Mouse (Mus musculus) testis, adult 2 months (tissue): ENCODE measurements at regions not wholly inside any gene's neighbourhood (a gene's known extent, or its start where the extent isn't known, plus 50 kb on each side); places are given as distances from the start of the nearest gene placed in this dataset.

Experiments
- CTCF ChIP-seq: fragments of 200-500 bp; IDR thresholded peaks from 2 replicates; pipeline ENCODE4 v1.5.1; 2012; ENCODE audit warnings: low read depth, mild to moderate bottlenecking, inconsistent platforms, low read length, moderate library complexity; ENCODE audit not compliant: control insufficient read depth, insufficient read depth, insufficient replicate concordance
- POLR2A ChIP-seq: fragments of 200-500 bp; IDR thresholded peaks from 2 replicates; pipeline ENCODE4 v1.6.1; 2012; ENCODE audit warnings: low read depth, mild to moderate bottlenecking, inconsistent platforms, low read length, moderate library complexity; ENCODE audit not compliant: control insufficient read depth

DNA sequence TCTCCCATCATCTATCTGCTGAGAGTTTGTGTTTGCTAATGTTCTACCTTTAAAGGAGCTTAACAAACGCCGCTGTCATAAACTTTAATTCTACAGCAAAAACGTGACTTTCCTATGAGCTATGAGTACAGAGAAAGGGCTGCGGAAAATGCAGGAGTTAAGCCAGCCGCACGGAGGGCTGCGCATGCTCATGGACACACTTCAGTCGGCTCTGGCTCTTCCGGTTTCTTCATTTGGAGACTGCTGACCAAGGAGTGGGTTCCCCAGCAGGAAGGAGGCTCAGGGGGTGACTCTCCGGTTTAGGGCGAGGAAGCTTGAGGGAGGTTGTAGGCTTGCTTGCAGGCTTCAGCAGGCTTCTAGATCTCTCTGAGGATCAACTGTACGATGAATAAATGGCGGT is 59.3 kb downstream of the Sox2 start:
- TF ChIP-seq CTCF (no peak), POLR2A (no peak)
